Mouse (Mus musculus) forelimb bud, embryonic 11.5 days (tissue): ENCODE measurements at regions not wholly inside any gene's neighbourhood (a gene's known extent, or its start where the extent isn't known, plus 50 kb on each side); places are given as distances from the start of the nearest gene placed in this dataset.

ENCODE experiments used
- DNase-seq: peaks from one replicate; pipeline ENCODE4 v3.0.0-alpha.2; 2012; ENCODE audit warnings: low read depth, low spot score

DNA sequence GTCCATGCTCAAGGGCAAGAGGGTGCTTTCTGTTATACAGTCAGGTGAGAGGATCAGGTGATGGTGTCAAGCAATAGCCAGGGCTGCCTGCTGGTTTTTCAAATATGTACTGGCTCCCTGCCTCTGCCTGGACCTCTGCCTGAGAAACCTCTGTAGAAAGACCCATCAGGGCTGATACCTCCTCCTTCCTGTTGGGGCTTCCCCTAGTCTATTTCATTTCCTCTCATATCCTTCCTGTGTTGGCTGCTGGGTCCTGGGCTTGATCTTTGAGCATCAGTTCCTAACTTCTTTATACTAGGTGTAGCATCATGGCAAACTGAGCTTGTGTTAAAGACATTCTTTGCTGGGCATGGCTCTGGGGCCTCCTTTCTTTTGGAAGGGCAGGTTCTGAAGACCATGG lies 89.5 kb downstream of the Tmem38b start:
- DNase-seq, result no peak

DNA sequence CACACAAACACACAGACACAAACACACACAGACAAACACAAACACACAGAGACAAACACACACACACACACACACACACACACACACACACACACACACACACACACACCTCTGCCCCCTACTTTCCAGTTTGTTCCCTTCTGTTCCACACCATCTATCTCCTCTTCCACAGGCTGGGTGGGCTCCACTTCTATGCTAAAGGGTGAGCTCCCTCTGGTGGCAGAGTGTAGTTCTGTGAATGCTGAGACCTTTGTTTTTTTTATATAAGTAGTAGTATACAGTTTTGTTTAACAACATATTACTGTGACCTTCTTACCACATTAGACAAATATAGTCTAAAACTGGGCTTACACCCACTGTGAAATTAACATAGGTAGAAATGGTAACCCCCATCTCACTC lies 93.3 kb downstream of the Tmem38b start:
- DNase-seq, result peak; percentile 47

DNA sequence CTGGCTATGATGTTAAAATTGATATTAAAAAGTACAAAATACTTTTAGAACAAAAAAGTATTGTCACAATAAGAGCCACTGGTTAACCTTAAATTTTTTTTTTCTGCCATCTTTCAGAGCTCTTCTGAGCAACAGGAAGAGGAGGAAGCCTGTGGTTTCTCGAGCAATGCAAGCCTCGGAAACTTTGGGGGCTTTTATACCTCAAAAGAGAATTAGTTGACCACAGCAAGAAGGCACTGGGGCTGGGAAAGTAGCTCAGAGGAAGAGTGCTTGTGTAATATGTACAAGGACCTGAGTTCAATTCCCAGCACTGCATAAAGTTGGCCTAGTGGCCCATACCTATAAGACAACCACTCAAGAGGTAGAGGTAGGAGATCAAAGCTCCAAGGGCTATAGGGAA lies 94.7 kb downstream of the Tmem38b start:
- DNase-seq, result no peak

DNA sequence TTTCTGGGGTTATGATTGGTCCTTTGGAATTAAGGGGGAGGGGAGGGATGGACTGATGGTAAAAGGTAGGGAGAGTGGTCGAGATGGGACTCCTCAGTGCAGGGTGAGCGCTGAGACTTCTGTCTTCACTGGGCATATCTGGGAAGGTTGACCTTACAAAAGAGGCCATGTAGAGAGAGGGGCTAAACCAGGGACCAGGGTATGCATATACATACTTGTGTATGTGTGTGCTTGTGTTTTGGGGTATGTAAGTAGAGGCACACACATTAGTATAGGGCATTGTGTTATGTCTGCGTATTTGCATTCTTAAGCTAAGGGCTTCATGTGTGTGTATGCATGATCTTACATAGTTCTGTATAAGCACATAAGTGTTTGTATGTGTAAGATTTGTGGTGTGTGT lies 105.2 kb downstream of the Tmem38b start:
- no peak for DNase-seq

DNA sequence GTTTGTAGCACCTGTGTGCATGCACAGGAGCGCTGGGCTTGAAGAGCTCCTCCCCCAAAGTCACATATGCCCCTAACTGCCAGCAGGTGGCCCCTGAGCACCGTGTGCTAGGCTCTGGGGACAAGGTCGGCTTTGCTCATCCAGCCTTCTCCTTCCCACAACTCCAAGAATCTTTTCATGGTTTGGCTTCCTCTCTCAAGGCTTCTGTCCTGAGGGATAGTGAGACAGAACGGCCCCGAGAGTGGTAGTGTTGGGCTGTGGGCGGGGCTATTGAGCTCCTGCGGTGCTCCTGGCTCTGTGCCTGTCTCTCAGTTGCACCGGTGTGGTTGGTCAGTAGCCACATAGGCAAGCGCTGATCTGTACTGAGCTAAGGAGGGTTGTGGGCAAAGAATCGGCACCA lies 105.7 kb downstream of the Tmem38b start:
- peak; percentile 79 for DNase-seq

DNA sequence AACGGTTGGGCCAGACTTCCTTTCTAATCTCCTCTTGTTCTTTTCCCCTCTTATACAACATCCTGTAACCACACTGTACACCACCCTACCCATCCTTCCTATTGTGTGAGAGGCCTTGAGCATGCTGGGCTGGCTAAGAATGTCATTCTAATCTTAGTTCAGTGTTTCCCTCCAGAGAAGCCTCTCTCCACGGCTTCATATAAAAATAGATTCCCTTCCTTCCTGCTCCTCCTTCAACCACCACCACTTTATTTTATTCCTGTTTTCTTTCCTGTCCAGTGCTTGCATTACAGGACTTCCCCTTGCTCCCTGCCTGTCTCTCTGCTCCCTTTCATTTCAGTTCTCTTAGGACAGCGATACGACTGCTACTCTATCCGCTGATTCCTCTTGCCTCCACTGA lies 109.5 kb downstream of the Tmem38b start:
- DNase-seq, result no peak

DNA sequence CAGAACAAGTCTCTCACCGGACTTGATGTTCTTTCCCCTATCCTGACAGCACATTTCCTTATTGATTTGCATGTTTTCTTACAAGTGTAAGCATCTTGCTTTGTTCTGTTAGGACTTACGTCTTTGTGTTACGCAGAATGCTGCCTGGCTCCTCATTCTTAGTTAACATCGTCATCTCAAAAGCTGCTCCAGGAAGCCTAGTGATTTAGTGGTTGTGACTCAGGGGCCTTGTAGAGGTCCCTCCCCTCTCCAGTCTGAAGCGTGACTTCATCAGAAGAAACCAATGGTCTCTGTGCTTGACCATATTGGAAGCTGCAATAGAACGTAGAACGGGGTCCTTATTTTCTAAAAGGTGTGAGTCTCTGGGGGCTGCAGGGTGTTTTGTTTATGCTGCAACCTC lies 122.9 kb downstream of the Tmem38b start:
- DNase-seq, result no peak

DNA sequence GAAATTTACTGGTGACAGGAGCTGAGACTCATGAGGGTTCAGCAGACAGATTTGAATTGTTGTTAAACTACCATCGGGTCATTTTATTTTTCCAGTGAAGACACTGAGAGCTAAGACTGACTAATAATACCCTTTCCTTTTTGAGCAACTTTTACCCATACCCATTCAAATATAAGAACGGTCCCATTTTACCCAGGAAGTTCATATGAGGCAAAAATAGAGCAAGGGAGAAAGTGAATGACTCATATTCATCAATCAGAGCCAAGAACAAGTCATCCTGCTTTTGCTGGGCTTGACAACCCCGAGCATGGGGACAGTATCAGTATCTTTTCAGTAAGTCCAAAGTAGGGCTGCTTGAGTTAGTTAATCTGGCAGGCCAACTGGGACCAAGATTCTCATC lies 123.3 kb downstream of the Tmem38b start:
- DNase-seq, result no peak

DNA sequence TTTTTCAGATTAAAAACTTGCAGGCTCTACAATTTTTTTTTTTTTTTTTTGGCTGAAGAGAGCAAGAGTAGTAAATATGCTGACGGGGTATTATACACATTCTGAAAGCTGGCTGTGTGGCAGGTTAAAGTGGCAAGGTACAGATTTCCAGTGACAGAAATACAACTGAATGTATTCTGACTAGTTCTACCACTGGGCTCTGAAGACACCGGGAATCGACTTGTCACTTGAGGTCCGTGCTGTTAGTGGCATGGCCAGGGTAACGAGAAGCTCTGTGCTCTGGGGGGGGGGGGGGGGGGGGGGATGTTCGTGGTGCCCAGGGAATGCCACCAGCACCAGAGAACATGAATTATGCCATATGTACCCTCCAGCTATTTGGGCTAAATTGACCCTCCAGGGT lies 124.7 kb downstream of the Tmem38b start:
- no peak for DNase-seq

DNA sequence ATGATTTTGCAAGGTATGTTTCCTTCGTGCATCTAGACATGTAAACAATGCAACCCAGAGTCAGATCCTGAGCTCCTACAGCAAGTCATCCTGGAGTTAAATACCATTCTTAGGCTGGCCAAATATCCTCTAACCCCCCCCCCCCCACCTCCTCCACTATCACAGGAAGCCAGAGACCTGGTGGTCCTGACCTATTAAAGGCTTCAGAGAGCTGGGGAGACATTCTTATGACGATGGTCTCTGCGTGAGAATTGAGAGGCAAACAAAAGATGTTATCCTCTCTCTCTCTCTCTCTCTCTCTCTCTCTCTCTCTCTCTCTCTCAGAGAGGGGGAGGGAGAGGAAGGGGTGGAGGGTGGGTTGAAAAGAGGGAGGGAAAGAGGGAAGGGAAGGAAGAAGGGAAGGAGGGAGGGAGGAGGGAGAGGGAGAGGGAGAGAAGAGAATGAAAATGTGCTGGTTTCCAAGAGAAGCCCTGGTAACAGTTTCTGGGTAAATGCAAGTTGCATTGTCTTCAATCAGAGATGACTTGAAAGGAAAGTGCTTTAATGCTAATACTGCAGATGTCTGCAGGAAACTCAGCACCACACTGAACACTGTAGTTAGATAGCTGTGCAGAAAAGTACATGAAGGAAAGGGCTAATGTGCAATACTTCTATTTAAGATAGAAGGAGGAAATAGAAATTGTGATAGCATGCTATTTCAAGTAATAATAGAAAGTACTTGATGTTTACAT lies 125.3 kb downstream of the Tmem38b start:
- DNase-seq, result no peak

DNA sequence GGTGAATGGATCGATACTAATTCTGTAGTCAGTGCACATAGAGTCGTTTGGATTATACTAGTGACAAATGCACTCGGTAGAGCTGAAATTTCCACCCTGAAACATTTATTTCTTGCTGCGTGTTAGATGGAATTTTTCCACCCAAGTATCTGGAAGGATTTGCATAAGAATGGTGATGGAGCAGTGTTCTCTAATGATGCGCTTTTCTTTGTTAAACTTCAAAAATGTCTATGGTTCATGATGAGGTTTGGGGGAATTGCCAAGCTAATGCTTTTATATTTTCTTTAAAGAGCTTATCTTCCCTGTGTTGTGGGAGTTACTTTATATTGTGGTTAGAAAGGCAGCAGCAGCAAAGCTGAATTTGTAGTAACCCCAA lies 125.9 kb downstream of the Tmem38b start:
- DNase-seq, result no peak

DNA sequence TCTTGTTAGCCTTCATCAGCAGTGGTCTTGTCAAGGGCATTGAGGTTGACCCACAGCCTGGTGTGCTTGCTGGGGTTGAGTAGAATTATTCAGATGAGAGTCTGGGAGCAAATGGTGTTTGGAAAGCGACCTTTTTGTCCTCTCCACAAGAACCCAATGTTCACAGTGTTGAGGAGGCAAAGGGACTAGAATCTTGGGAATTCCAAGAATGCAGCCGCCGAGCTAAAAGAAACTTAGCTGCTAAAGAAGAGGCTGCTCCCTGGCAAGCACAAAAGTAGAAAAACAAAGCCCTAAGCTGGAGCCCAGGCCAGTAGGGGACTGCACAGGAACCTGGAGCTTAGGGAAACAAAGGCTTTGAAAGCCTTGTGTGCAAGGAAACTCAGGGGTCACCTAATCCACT lies 126.4 kb downstream of the Tmem38b start:
- DNase-seq, result no peak

DNA sequence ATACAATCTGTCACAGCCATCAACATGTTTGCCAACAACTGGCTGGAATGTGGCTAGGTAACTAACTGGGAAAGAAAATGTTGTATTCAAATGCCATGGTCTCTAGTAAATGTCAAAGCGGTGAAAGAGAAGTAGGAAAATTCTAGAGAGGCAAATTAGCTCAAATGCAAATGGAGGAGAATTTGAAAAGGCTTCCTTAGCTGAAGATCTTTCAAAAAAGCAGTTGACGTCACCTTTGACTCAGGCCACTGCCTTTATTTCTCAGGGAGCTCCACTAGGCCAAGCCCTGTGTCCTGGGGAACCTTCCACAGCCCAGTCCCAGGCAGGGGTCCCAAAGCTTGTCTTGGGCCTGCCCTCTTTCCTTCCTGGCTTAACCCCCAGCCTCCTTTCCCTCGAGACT lies 136.6 kb downstream of the Tmem38b start:
- no peak for DNase-seq

DNA sequence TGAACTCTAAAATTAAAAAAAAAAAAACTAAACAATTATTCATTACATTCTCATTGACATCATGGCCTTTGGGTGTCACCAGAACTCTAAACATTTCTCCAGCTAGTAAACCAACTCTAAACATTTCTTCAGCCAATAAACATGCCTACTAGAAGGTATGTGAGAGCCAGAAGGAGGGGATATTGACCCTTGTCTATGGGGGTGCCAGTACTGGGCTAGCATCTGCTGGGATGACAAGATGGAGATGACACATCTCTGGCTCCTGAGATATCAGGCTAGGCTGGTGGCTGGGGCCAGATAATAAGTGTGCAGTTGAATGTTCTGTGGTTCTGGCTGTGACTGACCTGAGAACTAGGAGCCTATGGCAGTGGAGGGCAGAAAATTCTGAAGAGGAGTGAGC lies 144.6 kb downstream of the Tmem38b start:
- DNase-seq, result no peak

DNA sequence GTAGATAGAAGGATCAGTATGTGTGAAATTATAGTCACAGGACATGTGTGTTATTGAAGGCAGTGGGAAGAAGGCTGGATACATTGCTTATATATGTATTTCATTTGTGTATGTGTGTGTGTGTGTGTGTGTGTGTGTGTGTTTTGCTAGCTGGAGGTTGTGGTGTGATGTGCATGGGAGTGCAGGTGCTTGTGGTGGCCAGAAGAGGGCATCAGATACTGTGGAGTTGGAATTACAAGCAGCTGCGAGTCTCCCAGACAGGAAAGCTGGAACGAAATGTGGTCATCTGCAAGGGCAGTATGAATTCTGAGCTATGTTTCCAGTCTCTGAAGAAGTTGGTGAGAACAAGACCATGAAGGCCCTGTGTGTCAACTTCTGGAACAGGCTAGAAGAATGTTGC lies 145.1 kb downstream of the Tmem38b start:
- DNase-seq, result no peak

DNA sequence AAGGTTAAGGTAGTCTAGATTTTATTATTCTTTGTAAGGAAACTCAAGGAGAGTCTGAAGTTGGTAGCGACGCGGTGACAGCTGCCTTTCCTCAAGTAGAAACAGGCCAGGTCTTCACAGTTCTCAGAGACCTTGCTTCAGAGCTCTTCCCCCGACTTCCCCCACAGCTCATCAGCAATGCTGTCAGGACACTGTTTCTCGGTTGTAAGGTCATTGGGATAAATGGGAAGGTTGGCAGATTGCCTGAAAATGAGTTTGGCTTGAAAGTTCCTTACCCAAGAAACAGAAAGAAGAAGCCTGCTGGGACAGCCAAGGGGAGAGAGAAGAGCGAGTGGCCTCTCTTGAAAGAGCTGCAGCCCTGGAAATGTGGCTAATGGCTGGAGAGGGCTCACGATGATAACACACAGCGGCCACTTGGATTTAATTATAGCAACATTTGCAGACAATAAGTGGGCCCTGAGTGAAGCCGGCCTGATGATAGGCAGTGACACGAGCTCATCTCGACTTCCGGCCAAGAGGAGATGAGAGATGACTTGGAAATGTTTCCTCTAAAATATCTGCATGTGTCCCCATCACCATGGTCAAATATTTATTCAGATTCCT lies 150.3 kb downstream of the Tmem38b start:
- DNase-seq, result no peak

DNA sequence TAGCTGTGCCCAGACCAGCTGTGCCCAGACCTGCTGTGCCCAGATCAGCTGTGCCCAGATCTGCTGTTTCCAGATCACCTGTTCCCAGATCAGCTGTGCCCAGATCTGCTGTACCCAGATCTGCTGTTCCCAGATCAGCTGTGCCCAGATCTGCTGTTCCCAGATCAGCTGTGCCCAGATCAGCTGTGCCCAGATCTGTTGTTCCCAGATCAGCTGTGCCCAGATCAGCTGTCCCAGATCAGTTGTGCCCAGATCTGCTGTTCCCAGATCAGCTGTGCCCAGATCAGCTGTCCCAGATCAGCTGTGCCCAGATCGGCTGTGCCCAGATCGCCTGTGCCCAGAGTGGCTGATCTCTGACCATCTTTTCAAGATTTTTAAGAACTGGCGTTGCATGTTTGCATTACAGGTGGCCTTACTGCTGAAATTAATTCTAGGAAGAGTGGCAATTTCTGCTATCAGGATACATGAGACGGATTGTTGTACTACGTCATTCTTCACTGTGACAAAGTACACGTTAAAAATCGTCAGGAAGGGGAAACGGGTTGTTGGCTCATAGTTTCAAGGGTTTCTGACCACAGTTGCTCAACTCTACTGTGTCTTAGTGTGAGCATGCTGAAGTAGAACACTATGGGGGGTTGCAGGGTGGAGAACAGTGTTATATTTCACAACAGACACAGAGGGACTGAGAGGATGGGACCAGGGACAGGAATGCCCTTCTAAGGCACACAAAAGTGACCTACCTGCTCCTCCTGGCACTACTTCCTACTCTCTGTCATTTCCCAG lies 160.9 kb downstream of the Tmem38b start:
- DNase-seq, result no peak

DNA sequence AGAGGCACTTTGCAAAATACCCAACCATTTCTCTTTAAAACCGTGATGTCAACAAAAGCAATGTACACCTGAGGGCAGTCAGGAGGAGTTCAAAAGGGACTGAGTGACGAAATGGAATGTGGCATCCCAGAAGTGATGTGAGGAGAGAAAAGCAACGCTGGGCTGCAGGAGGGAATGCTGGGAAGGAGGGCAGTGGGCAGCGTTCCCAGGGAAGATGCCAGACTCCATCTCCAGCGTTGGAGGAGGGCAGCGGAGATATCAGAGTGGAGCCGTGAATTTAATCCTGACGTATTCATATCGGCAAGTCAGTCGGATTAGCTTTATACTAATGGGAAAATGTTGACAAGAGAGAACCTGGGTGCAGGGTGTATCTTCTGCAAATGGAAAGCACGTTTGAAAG lies 161.7 kb downstream of the Tmem38b start:
- DNase-seq, result no peak

DNA sequence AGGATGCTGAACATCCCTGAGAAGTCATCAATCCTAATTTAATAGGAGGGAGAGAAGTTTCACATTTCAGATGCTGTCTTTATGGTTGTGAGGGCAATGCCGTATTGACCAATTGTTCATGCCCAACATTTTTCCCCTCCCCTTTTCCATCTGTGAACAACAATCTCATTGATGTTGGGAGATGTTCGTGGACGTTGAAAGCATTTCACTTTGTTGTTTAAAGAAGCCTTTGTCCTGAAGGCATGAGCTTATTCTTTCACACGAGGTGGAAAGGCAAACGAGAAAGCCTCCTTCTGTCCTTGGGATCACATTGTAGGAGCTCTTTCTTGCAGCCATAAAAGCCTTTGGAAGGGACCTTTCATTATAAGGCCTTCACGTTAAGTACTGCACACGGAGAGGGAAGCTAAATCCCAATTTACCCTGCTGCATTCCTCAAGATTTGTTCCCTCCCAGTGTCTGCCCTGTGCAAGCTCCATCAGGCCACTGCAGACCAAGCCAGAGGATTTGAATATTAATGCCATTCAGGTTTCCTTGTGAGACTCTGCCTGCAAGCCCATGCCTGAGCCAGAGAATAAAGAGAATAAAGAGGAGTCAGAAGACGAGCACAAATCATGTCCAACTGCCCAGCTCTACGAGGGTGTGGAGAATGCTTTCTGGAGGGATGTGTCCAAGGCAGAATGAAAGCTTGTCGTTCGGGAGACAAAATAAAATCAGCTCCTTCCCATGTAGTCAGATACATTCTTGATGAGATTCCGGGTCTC lies 195.4 kb downstream of the Tmem38b start:
- no peak for DNase-seq

DNA sequence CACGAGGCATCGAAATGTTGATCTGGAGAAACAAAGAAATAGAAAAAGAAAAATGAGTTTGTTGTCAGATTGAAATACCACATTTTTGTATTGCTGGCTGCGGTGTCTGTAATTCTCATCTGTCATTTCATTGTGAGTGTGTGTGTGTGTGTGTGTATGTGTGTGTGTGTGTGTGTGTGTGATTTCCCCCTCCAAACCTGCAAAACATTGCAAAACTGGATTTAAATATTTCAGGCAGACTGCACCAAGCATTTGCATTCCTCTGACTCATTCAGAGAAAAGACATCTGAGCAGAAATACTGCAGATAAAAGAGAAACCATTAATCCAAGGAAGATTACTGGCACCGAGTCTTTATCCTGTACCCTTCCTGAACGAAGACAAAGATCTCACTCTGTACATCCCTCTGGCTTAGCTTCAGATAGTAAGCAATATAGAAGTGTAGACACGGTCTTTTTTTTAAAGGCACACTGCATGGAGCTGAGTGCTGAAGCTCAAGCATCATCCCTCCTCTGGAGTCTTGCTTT lies 196.1 kb downstream of the Tmem38b start:
- DNase-seq, result no peak

DNA sequence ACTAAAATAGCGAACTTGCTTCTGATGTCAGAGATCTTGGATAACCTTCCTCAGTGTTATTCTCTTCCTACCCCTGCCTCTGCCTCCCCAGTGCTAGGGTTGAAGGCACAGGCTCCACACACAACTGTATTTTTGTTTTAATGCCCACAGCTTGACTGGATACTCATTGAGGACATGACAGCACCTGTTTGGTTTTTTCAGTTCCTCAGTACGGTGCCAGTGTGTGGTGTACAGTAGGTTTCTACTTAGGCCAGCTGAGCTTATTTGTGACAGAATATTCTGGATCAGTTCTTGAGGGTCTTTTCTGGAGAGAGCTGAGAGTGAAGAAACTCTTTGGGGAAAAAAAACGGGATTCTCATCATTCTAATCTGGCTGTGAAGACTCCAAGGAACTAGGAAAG lies 201.1 kb downstream of the Tmem38b start:
- DNase-seq, result no peak
